Mouse (Mus musculus) neutrophil, adult 5-6 weeks (primary cell): ENCODE results near the gene Nhp2. TPM values are rescaled to one million over a fixed set of nuclear protein-coding genes. Genes with fewer than 3 reads are reported as not detected.
A peak's percentile ranks its signal among the peaks of the same experiment; 100 is the strongest.
"Not testable (repeated sequence)": the region's sequence is repeated elsewhere in the genome, so short reads cannot be mapped to it uniquely, and the experiment has no call there.

Experiments
- ATAC-seq: fragments of 151-379, 151-347 bp; 2 replicates; pipeline ENCODE4 v1.8.0; 2017; ENCODE audit warnings: mild to moderate bottlenecking, moderate TSS enrichment; ENCODE audit not compliant: insufficient number of reproducible peaks, poor library complexity, low FRiP score, severe bottlenecking; ENCODE audit errors: extremely low read depth
- total RNA-seq: library from RNA; stranded (forward); fragments of 200-1000 nt; gene quantifications from 2 replicates; pipeline ENCODE4 v1.2.3, GENCODE M21; 2017

Nhp2 gene
- total RNA-seq, 1 experiment from 2014 or later: 18.5 TPM

DNA sequence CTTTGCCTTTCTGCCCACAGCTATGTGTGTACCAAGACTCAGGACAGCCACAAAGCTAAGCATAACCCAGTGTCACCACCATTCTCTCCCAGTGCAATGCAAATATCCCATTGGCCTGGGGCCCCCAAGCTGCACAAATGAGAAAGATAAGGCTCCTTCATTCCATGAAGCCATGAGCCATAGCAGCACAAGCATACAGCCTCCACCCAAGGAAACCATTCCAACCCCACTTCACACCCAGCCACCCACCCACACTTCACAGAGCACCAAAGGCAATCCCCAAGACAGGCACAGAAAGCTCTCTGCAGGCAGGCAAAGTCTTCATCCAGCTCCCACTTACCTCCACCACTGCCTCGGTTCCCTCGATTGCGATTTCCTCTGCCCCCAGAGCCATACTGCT is 17.3 kb upstream of the Nhp2 start:
- no peak for ATAC-seq

DNA sequence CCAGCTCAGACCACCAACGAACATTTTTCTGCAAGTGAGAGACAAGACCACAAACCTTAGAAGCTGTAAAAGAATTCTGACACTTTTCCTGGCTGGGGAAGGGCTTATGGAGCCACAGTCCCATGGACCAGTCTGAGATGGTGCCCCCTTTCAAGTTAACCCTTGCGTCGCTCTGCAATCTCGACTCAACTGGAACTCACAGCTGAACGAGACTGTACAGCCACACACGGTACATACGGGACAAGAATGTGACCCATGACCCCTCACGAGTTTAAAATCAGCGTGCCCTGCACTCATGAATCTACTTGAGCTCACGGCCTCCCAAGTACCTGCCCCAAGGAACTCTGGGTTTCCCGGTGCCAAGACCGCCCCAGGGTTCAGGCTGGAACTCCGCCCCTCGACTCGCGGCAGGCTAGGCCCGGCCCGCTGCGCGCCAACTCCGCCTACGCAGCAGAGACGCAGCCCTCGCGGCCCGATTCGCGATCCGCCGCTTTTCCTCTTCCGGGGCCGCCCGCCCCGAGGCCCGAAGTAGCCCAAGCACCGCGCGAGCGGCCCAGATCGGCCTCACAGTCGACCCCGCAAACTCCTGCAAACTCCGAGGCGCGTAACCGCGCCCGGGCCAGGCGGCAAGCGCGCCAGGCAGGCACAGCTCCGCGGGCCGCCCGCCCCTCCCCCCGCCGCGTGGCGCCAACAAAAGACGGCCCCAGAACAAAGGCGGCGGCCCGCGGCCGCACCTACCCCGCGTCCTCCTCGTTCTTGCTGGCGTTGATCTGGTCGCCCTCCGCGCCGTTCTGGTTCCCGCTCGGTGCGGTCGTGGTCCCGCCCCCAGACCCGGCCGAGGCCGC is 13.7 kb upstream of the Nhp2 start:
- peak; percentile 52; the same call in 1 of the 2 replicates for ATAC-seq

GRCm38 (mm10) chr11:51606447-51607095 is 13.0 kb upstream of the Nhp2 start, which contains the start of gene Hnrnpab:
Hnrnpab (minus strand) TSS chr11:51606847.
- ATAC-seq: peak; percentile 97

DNA sequence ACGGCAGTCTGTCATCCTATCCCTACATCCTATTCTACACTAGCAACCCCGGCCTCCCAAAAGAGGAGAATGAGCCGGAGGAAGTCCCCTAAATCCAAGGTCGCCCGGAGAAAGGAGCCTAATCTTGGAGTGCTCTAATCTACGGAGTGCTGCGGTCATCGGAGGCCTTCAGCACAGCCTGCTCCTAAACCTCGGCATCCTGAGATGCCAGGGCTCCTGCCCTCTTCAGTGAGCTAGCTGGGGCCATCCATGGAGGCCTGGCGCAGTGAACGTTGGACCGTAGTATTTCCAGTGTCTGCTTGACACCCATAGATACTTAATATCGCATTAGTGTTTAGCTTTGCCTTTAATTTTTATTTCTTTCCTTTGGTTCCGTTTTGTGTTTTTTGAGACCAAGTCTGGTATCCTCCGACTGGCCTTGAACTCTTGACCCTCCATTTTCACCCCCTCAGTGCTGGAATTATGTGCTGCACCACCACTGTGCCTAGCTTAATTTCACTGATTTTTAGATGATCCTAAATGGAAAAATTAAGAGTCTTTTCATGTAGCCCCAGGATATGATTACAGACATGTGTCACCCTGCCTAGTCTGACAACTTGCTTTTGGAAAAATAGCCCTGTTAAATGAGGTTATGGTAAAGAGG is 12.3 kb upstream of the Nhp2 start:
- no peak for ATAC-seq

- ATAC-seq: no peak
Observed at GRCm38 (mm10) chr11:51609266-51609909, 10.1 kb upstream of the Nhp2 start.

GRCm38 (mm10) chr11:51609940-51610339 is 9.6 kb upstream of the Nhp2 start:
- not testable (repeated sequence) for ATAC-seq

GRCm38 (mm10) chr11:51614256-51614655 is 5.3 kb upstream of the Nhp2 start:
- ATAC-seq: no peak

DNA sequence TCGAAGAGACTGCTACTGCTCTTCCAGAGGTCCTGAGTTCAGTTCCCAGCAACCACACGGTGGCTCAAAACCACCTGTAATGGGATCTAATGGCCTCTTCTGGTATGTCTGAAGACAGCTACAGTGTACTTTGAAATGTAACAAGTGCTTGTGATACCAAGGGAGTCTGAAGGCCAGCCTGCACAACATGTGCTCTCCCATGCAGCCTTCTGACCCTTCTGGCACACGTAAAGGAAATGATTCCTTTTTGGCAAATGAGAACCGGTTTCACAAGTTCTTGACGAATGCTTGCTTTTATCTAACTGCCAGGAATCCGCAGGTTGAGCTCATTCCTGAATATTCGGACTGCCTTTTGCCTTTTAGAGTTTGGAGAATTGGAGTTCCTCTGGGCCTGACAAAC is 4.4 kb upstream of the Nhp2 start:
- ATAC-seq: no peak

DNA sequence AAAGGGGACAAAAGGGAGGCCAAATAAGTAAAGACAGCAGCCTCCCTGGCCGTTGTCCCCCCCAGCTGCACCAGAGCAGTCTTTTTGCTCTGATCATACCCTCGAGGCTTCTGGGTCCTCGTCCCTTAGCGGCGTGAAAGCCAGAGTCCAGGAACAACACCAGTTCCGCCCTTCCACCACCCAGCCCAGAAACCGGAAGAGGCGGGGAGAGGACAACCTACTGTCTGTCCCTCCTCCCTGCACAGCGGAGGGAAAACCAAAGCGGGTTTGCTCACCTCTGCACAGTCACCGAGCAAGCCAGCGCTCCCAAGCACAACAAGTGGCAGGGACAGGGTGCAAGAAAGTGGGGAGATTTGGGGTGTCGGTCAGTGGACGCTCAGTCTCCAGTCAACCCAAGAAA is 3.9 kb upstream of the Nhp2 start:
- ATAC-seq: peak; percentile 69

- not testable (repeated sequence) for ATAC-seq
Observed at GRCm38 (mm10) chr11:51616113-51616512, 3.4 kb upstream of the Nhp2 start.

GRCm38 (mm10) chr11:51617693-51618092 is 1.8 kb upstream of the Nhp2 start:
- ATAC-seq: peak; percentile 65

GRCm38 (mm10) chr11:51618894-51619408 is 584 bp upstream of the Nhp2 start:
- ATAC-seq: no peak

- no peak for ATAC-seq
Observed at GRCm38 (mm10) chr11:51620084-51620483, 549 bp downstream of the Nhp2 start.

DNA sequence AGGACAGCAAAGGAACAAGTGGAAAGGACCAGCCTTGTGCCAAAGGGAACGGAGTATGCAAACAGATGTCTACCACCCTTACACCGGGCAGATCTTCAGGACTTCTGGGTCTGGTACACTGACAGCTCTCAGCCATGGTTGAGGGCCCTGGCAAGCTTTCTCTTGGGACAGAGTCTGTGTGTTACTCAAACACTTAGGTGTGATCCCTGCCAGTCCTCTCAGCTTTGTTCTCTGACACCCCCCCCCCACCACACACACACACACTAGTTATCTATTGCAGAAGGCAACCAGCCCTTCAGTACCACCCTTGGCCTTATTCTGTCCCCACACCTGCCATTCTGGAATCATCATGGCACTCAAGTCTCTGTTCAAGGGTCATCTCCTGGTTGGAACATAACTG is 2.2 kb downstream of the Nhp2 start:
- no peak for ATAC-seq

DNA sequence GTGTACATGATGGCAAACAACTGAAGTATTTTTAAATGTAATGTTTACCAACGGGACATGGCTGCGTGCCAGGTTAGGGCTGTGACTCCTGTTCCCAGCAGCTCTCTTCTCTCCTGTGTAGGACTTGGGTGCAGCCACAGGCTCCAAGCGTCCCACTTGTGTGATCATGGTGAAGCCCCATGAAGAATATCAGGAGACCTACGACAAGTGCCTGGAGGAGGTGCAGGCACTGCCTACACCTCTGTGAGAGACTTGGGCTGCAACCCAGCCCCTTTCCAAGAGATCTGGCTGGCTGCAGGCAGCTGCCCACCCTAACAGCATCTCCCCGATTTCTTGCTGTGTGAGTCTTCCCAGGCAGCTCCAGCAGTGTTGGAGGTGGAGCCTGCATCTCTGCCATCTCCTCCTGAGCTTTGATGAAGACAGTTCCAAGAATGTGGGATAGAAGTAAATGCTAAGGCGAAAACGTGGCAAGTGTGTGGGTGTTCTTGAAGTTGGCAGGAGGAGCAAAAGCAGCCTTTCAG is 3.5 kb downstream of the Nhp2 start:
- no peak for ATAC-seq

DNA sequence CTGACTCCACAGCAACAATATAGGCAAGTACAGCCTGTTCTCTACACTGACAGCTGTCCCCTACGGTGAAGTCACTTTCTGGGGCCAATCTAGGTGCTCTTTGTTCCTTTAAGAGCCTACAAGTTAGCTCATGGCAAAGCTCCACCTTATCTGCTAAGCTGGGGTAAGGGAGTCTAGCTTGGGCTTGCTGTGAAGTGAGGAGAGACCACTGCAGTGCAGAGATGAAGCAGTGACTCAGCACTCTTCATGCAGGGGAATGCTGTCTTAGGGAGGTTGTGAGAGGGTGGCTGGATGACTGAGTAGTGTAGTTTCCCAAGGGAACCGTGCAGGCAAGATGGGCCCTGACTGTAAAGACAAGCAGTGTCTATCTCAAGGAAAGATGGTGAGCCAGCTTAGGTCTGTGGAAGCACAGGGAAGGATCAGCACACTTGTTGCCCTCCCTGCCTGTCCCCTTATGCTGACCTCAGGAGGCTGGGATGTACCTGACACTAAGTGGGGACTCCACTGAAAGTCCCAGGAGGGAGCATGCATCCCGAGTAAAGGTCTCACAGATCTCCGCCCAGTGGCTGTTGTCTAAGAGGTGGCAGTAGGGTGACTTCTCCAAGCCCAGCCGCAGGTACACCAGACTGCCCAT is 5.8 kb downstream of the Nhp2 start:
- ATAC-seq: no peak

DNA sequence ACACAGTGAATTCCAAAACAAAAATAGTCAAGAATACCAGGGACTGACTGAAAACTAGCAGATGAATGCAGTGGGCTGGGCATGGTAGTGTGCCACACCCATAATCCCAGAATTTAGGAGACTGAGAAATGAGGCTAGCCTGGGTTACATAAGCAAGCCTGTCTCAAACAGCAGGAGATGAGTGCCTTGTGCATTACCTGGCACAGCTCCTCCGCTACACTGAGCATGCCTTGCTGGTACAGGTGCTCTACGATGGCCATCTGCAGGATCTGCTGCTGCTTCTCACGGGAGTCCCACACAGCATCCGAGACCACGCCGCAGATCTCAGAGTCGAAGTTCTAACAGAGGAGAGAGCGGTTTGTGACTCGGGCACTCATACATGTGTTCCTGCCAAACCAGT is 7.9 kb downstream of the Nhp2 start:
- ATAC-seq: no peak

DNA sequence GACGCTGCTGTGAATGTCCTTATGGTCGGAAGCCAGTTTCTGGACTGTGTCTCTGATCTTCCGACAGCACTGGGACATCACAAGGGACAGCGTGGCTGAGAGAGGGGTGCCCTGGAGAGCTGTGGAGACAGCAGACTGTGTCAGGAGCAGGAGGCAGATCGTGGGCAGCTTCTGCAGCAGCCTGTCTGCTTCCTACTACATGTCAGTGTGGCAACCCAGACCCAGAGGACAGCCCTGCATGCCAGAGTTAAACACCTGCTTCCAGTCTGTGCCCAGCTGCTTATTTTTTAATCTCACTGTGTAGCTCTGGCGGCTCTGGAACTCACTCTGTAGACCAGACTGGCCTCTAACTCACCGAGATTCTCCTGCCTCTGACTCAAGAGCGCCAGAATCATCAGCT is 8.4 kb downstream of the Nhp2 start:
- no peak for ATAC-seq
